Mouse (Mus musculus): Measurements from ENCODE around the gene Cog1.

DNA sequence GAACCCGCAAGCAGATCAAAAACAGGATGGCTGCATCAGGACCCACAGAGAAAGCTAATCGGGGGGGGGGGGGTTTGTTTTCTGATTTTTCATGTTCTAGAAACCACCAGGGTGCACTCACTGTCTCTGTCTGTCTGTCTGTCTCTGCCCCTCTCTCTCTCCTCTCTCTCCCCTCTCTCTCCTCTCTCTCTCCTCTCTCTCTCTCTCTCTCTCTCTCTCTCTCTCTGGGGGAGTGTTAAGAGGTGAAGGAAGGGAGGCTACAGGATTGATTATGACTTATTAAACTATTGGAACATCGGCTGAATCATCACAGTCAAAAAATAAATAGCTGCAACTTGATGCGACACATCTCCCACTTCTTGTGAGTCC lies 30.7 kb upstream of the Cog1 start:
- no peak for TF ChIP-seq POLR2A (IDR thresholded peaks at IDR 0.05; ENCODE audit: borderline replicate concordance, insufficient read depth, low read length)
- TF ChIP-seq CTCF (IDR thresholded peaks at IDR 0.05; ENCODE audit: borderline replicate concordance, insufficient read depth, low read depth, low read length), result no peak

Measured in cerebellum, adult 2 months (tissue).